Mouse (Mus musculus) cerebellum, adult 8-10 months (tissue): ENCODE results near the gene Ttc23l.
"Not testable (repeated sequence)": the region's sequence is repeated elsewhere in the genome, so short reads cannot be mapped to it uniquely, and the experiment has no call there.

ENCODE experiments used
- DNase-seq: peaks from one replicate; pipeline ENCODE4 v3.0.0; 2022

Gene Ttc23l

DNA sequence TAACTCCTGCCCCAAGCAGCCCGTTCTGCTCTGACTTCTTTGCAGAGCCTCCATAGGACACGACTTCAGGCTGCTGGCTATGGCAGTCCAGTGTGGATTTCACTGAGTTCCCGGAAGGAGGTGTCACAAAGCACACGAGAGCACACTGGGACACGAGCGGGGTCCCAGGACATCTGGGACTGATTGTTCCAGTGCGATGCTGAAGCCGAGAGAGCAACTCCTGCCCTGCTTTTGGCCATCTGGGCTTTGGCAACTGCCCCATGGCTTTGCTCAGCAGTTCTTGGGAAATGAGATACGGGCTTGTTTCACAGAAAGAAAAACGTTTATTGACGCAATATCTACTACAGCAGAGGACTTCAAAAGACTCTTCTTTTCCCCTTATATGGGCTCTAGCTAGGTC, 52.4 kb downstream of the Ttc23l start:
- no peak for DNase-seq

DNA sequence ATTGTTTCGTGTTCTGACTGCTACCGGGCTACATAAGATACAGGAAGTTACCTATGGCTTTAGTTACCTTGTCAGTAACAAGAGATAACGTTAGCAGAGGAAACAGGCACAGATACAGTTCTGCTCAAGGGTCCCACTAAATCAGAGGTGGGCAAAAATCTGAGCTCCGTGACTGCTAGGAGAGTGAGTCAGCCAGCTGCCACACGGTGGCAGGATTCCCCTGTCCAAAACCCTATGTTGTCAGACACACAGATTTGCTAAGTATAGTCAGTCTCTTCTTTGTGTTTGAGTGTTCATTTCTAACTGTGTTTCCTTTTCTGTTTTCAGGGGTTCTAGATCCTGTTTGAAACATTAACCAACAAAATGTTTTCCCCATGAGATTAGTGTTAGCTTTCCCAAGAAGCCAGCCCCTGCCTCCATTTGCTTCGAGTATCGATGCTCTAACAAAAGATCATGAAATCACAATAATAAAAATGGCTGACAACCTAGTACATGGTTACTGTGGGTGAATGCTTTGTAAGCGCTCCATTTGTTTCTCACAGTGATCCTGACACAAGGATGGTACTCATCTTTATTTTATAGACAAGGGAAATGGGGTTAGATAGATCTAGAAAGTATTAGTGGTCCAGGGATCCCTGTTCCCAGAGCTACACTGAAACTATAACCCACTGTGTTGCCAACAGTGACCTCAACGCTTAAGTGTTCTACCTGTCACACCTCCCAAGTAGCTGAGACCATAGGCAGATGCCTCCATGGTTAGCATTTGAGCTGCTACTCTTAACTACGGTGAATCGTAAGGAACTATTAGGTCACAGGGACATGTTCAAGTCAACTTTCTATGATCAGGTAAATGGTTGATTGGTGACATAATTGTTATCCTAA, 57.4 kb downstream of the Ttc23l start:
- no peak for DNase-seq

DNA sequence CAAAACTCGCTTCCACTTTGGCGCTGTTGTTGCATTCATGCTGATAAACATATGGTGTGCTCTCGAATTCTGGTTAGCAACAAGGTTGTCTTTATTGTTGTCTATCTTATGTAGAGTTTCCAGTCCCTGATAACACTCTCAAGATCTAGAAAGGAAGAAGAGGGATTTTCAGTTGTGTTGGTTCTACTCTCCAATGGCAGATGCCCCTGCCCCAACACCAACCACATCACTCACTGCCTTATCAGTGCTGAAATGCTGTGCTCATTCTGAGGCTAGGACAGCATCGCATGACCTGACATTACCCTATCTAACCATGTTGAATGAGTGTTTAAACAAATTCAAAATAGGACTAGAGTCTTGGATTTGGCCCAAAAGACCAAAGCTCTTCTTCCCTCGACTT, 58.4 kb downstream of the Ttc23l start:
- no peak for DNase-seq

DNA sequence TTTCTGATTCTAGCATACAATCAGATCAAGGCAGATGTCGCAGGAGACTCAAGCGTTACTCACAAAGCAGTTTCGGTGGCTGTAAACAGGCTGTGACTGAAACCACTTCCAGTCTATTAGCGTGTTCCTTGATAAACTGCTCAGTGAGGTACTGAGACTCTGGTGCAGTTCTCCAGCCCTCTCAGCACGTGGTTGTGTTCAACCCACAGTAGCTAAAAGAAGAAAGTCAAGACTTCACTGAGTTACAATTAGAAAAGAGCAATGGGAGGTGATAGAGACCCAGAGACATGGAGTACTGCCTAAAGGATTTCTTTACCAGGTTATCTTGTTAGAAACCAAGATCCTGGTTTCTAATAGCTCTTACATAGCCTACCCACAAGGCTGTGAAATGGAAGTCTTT, 58.9 kb downstream of the Ttc23l start:
- no peak for DNase-seq

DNA sequence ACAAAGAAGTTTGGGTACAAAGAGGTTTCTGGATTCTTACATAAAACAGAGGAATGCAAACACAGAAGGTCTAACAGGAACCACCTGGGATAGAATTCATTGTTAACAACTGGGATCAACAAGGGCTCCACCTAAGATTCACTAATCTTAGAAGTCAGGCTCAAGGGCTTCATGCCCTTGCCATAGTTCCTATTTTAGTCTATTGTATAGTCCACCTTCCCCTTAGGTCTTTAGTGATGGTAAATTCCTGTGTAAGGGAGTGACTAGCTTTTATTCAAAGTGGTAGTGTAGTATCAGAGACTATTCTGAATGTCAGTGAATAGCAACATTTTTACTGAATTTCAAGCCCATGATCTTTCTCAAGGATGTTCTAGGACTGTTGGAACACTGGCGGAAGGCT, 61.8 kb downstream of the Ttc23l start:
- DNase-seq, result not testable (repeated sequence)

DNA sequence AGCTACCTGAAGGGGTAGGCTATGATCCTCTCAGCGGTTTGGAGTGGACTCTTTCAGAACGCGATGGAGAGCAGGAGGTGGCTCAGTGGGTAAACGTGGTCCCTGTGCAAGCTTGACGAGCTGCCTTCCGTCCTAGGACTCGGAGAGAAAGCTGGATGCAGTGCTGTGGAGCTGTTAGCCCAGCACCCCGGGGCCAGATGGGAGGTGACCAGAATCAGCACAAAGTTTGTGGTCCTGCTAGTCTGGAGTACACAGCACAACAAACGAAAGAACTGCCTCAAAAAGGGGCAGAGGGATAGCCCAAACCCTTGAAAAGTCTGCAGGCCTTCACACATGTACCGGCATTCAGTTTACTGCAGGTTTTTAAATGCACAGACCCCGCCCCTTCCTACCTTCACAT, 62.5 kb downstream of the Ttc23l start:
- DNase-seq, result no peak

DNA sequence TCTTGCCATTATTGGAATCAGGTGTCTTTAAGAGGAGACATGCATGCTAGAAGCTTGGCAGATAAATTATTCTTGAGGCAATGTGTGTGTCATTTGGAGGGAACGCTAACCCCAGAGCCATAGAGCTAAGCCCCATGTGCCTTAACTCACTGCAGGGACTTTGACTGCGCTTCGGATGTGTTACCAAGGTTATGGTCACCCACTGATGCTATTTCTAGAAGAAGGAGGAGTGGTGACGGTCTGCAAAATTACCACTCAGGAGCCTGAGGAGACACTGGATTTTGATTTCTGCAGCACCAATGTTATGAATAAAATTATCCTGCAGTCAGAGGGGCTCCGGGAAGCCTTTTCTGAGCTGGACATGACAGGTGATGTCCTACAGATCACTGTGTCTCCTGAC, 68.4 kb downstream of the Ttc23l start:
- no peak for DNase-seq

DNA sequence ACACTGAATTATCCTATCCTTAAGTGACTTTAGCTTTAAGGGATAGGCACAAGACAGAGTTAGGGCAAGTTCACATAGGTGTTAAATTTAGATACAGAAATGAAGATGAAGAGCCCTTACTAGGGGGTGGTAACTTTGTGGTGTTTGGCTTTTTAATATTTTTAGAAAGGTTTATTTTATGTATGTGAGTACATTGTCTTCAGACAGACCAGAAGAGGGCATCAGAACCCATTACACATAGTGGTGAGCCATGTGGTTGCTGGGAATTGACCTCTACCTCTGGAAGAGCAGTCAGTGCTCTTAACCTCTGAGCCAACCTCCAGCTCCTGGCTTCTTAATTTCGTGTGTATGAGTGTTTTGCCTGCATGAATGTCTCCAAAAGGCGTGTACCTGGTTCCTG, 71.2 kb downstream of the Ttc23l start:
- DNase-seq, result no peak

DNA sequence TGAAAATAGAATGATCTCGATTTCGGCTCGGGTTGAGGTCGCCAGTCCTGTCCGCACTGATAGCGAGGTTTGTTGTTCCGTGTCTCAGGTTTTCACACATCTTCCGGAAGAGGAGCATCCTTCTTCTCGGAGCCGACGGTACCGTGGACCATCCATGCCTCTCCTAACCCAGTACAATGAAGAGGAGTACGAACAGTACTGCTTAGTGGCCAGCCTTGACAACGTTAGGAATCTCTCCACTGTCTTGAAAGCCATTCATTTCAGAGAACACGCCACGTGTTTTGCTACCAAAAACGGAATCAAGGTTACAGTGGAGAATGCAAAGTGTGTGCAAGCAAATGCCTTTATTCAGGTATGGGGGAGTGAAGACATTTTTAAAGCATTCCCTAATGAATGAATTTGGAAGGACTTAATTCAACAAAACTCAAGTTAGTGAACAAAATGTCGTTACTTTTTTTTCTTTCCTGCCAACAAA, 72.1 kb downstream of the Ttc23l start:
- DNase-seq, result no peak

DNA sequence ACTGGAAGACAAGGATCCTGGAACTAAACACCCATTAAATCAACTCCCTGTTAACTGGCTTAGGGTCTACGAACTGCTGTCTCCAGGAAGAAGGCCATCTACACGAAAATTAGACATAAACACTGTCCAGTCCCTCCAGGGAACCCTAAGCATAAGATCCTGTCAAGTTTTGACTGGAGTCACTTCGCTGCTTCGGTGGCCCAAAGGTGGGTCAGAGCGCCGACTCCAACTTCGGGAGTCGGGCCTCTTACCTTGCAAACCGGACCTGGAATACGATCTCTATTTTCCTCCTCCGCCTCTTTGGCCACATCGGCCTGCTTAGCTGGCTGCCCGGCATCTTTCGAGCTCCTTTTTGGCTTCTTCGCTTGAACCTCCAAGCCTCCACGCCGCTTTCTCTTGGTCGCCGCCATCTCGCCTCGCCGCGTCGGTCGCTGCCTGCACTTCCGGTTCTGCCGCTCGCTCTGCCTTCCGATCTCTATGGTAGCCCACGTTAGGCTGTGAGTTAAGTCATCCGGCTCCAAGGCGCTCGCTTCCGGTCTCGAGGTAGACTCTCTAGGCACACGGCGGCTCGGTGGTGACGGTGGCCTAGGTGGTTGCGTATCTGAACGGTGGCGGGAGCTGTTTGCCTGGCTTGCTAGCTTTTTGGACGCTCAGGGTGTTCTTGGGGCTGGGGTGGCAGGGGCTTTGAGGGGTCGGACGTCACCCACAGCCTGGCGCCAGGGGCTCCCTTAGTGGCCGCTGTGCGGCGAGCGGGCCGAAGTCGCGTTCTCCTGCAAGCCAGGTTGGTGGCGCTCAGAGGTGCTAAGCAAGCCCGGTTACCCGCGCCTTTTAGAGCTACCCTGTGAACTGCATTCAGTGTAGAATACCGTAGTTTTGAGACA, 72.7 kb downstream of the Ttc23l start, which contains the start of the genes Brix1 and Rad1:
Gene Brix1 (minus strand): TSS at position 464 of the 881 bp plus-strand sequence.
Gene Rad1 (plus strand): TSS at position 535 of the 881 bp plus-strand sequence.
- peak; percentile 91 for DNase-seq

DNA sequence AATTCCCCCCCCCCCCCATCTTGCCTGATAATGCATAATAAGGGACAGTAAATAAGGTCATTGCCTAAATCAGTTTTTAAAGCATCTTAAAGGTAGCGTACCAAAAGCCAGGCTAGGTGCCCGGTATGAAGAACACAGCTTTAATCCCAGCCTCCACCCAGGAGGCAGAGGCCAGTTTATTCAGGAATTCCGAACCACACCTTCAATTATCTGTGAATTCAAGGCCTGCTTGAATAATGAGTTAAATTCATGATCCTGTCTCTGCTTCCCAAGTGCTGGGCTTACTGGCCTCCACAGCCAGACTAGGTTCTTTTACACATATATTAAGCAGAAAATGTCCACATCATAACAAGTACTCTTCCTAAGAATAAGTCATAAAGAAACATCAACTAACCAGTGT, 87.5 kb downstream of the Ttc23l start:
- no peak for DNase-seq

DNA sequence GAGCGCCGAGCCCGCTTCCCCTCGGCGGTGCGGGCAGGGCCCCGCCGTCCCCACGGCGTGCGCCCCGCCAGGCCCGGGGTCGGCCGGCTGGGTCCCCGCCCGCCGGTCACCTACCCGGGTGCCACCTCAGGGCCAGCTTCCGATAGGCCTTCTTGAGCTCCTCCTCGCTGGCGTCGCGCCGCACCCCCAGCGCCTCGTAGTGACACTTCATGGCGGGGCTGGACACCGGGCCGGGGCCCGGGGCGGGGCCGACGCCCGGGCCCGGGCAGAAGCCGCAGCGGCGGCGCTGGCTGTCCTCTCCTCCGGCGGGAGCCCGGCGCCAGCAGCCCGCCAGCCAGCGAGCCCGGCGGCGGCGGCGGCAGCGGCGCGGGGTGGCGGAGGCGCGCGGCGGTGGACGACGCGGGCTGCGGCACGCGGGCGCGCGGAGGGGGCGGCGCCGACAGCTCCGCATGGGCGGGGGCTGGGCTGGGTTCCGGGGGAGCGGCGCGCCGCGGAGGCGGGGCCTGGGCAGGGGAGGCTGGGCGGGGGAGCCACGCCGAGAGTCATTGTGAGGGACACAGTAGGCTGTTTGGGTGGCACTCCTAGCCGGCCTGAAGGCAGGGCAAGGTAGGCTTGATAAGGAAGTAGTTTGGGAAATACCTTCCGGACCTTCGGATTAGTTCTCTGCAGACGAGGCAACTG, 88.2 kb downstream of the Ttc23l start, which contains the start of gene Dnajc21:
Gene Dnajc21 (minus strand): TSS at position 366 of the 681 bp plus-strand sequence.
- DNase-seq, result peak; percentile 86

DNA sequence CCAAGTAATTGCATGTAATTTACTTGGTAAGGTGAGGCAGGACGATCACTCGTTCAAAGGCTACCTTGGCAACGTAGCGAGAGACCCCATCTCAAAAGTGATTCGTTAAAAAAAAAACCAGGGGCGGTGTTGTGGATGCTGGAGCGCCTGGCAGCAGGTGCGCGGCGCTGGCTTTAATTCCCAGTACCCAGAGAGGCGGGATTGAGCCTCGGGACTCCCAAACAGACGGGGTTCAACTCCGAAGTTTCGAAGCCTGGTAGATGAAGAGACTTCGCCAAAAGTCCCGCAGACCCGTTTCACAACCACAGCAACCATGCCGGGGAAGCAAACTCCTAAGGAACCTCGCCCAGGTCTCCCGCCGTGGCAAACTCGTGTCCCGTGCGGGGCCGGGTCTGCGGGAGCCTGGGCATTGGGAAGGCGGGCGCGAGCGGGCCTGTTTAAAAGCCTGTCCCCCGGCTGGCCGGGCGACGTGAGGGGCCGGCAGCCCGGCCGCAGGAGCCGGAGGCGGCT, 88.8 kb downstream of the Ttc23l start:
- DNase-seq, result no peak

DNA sequence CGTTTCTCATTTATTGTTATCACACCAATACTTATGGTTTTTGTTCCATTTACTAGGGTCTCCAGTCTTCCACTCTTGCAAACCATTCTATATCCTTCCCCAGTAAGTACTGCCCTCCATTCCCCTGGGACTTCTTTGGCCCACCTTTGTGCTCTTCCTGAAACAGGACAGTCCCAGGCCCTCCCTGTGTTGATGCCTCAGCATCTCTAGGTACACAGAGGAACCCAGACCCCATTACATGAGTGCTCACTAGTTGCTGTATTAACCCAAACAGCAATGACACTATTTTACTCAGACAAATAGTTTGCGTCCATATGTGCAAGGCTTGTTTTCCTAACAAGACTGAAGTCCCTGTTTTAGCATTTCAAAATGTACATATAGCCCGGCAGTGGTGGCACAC, 89.7 kb downstream of the Ttc23l start:
- DNase-seq, result no peak

DNA sequence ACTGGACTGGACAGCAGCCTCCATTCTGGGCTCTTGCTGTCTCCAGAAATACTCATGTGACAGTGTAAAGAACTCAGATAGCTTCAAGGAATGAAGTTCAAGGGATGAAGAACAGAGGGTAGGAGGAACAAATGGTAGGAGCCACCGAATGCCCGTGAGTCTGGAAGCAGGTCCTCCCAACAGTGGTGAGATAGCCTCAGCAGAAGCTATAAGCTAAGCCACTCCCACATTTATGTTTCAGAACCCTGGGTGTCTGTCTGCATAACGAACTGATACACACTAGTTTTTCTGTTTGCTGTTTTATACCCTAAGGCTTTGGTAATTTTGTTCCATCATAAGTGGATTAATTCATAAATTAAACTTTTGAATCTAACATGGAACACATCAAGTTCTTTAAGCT, 93.8 kb downstream of the Ttc23l start:
- no peak for DNase-seq

DNA sequence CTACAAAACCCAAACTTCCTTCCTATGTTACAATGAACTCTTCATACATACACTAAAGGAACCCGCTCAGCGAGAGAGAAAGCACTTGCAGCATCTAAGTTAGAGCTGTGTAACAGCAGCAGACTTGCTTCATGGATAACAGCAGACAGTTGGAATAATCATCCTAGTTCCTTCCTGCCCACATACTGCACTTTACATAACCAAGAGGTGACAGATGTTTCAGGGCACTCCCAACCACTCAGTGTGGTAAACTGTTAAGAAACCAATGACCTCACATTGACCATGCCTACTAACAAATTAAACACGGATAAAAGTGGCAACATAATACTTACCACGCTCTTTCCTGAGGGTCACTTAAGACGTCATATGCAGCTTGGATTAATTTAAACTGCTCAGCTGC, 94.9 kb downstream of the Ttc23l start:
- no peak for DNase-seq

DNA sequence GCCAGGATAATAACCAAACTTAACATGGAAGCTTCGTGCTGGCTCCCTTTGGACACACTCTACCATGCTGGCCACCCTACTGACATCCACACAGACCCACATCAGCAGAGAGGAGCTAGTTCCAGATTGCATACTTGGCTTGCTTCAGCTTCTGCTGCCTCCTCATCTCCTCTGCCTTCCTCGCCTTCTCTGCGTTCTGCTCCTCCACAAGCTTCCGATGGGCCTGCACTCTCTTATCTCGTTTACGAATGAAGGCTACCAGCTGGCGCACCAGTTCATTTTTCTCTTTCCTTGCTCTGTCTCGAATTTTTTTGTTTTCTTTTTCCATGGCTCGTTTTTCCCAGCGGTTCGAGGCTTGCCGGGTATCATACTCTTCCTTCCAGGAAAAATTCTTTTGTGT, 97.5 kb downstream of the Ttc23l start:
- DNase-seq, result no peak
